Mouse (Mus musculus): ENCODE measurements at regions not wholly inside any gene's neighbourhood (a gene's known extent, or its start where the extent isn't known, plus 50 kb on each side); places are given as distances from the start of the nearest gene placed in this dataset.

GRCm38 (mm10) chr10:99604172-99604571, 155.3 kb downstream of the Csl start:
- TF ChIP-seq CTCF (IDR thresholded peaks at IDR 0.05; ENCODE audit: low read depth, low read length), result no peak
- TF ChIP-seq EP300 (IDR thresholded peaks at IDR 0.05; ENCODE audit: insufficient read depth, low read depth, low read length), result no peak
- no peak for TF ChIP-seq POLR2A (IDR thresholded peaks at IDR 0.05; ENCODE audit: insufficient read depth, low read length)

Measured in ES-Bruce4 (cell line).